Mouse (Mus musculus): ENCODE data around the gene Slc36a4.

DNA sequence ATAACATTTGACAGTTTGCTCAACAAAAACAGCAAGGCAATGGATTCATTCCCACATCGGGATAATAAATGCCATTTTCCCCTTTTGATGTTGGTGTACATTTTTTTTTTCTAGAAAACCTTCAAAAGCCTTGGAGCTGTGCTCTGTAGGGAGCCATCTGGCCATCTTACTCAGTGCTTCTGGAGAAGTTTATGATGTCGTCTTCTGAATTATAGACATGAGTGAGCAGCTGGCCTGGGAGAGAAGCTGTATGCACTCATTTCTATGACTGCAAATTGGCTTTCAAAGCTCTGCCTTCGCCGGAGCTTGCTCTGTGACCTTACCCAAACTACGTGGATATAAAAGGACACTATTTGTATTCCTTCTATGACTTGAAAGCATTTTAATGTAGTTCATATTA, 56.8 kb downstream of the Slc36a4 start:
- no peak for TF ChIP-seq CTCF (IDR thresholded peaks at IDR 0.05; ENCODE audit: extremely low read depth, insufficient read depth, insufficient read length, insufficient replicate concordance)
- no peak for TF ChIP-seq POLR2A (IDR thresholded peaks at IDR 0.05; ENCODE audit: low read depth, low read length)
